Mouse (Mus musculus) kidney, adult 8-10 months (tissue): ENCODE data around the gene Cenpc1.

Experiments used
- DNase-seq, 2 experiments: peaks; one replicate each; pipeline ENCODE4 v3.0.0; 2022

The Cenpc1 gene

GRCm38 (mm10) chr5:85992805-85993721 lies 72.3 kb downstream of the Cenpc1 start:
- DNase-seq: no peak

- no peak for DNase-seq
Observed at GRCm38 (mm10) chr5:85992055-85992454, 73.3 kb downstream of the Cenpc1 start.

- no peak for DNase-seq
Observed at GRCm38 (mm10) chr5:85987516-85987863, 77.9 kb downstream of the Cenpc1 start.

GRCm38 (mm10) chr5:85986734-85987515 lies 78.5 kb downstream of the Cenpc1 start:
- DNase-seq: no peak

- no peak for DNase-seq
Observed at GRCm38 (mm10) chr5:85977646-85978426, 87.5 kb downstream of the Cenpc1 start.

GRCm38 (mm10) chr5:85962791-85963190 lies 102.6 kb downstream of the Cenpc1 start:
- no peak for DNase-seq
